Mouse (Mus musculus): ENCODE results near the gene Elk4.

Gene Elk4

DNA sequence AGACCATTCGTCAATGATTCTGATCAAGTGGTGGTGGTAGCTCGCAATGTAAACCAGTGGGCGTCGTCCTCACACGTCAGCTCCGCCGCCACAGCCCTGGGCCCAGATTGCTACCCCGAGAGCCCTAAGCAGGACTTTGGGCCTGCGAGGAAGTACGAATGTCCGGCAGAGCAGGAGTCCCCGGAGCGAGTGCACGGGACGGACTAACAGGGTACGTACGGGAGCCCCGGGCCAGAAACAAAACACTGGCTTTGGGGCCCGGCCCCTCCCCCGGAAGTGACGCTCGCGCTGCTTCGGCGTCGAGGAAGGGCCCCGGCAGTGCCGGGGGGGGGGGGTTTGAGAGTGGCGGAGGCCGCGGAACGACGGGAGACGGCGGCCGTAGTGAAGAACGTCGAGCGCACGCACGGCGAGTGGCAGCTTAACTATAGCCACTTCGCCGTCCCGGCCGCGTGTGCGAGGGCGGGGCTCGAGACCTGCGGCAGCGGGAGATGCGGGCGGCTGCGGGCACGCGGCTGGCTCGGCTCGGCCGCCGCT, at the start of gene Elk4:
TSS of gene Elk4 (plus strand) at position 326 of the 534 bp plus-strand sequence.
- DNase-seq (ENCODE audit: extremely low read depth, insufficient read length, low spot score), result peak; percentile 94

DNA sequence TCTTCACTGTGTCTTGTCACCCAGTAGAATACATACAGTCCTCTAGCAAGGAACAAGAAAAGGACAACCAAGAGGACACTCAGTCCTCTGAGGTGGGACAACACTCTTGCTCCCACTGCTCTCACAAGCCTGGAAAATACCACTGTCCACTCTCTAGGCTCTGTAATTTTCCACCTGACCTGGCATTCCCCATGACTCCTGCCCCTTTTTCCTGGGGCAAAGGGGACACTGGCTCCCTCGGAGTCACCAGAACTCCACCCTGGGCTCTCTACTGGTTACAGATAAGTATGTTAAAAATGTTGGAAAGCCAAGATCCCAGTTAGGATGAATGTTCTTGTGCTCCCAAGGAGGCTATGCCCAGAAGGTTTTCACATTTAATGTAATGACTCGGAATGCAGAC, 46.4 kb upstream of the Elk4 start:
- DNase-seq (ENCODE audit: extremely low read depth, insufficient read length, low spot score), result no peak

DNA sequence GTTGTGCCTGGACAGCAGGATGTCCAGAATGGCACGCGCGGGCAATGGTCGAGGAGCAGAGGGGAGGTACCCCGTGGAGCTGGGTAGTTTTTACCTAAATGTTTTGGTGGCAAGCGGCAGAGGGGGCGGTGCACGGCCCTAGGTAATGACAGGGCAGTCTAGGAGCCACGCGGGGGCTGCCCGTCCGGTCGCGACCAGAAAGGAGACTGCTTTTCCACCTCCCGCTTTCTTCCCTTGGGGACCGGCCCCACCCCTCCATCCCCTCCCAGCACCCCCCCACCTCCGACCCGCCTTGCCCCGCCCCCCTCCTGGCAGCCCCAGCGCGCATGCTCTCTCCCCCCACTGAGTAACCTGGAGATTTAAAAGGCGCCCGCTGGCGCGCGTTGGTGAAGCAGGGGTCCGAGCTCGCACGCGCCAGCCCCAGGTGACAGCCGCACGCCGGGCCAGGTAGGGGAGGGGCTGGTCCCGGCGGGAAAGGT, 44.8 kb upstream of the Elk4 start, which contains the start of gene Slc45a3:
TSS of gene Slc45a3 (plus strand) at position 362 of the 479 bp plus-strand sequence.
- no peak for DNase-seq (ENCODE audit: extremely low read depth, insufficient read length, low spot score)

DNA sequence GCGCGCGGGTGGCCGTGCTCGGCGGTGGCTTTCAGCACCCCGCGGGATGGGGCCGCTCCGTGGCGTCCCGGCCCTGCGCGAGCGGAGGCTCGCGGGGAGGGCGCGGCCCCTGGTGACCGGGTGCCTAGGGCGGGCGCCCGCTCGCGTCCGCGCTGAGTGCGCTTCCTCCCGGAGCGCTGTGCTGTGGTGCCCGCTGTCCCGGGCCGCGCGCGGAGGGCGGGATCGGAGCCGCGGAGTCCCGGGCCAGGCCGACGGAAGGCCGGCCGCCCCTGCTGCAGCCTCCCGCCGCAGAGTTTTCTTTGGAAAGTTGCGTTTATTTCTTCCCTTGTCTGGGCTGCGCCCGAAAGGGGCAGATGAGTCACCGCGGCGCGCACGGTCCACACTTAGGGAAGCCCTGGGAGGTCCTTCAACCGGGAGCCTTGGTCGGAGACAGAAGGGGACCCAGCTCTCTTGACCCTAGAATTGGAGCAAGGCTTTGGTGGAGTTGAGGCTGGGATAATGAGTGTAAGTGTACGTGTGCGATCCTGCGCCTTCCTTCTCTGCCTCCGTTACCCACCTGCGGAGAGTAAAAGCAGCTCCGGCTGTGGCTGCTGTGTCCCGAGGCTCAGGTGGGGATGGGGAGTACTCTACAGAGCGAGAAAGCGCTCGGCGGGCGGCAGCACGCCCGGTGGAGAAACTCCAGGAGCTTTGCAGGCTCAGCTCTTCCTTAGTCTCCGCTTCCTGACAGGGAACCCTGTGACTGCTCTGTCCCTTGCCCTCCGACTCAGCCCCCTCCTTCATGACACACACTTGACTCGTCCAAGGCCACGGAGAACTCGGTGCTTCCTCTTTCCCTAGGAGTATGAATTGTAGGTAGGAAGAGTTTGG, 44.1 kb upstream of the Elk4 start:
- no peak for DNase-seq (ENCODE audit: extremely low read depth, insufficient read length, low spot score)

DNA sequence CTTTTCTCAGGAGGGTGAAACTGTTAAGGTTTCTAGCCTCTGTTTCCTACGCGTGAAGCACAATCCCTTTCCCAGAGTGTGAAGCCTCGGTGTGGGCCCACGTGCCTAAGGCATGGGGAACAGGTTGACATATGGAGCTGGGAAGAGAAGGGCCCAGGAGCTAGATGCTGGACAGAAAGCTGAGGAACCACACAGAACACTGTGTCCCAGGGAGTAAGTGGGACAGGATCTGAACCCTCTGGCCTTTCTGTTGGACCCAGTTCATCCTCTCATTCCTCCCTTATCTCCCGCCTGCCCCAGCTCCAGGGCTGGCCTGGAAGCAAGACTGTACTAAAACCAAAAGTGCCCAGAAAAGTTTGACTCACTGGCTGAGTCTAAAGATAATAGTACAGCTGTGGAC, 43.3 kb upstream of the Elk4 start:
- DNase-seq (ENCODE audit: extremely low read depth, insufficient read length, low spot score), result no peak

DNA sequence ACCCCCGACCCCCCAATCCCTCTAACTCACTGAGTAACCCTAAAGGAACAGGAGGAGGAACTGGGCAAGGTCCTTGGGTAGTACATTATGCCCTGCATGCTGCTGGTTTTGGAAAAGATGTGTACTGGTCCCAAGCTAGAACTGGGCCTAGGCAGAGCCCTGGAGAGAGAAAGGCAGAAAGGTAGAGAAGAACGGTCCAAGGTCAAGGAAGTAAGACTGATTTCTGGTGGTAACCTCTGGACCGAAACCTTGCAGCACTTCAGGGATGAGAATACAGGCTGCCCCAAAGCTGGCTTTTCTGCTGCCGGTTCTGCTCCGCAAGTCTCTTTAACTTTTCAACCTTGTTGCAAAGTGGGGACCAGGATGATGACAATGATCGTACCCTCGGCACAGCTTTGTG, 42.8 kb upstream of the Elk4 start:
- DNase-seq (ENCODE audit: extremely low read depth, insufficient read length, low spot score), result no peak

DNA sequence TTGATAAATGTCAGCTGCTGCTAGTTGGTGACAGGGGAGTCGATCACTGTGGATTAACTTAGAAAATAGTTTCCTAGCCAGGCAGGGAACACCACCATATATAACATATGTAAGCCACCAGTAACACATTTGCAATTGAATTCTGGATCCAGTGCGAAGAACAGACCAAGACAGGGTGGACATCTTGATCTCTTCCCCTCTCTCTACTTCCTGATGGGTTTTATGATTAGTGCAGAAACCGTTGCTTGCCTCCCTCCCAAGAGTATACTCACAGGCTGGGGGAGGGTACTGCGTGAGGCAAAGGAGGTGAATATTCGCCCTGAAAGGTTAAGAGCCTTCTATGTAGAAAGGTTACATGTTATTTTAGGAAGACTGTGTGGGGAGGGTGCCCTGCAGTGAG, 41.6 kb upstream of the Elk4 start:
- no peak for DNase-seq (ENCODE audit: extremely low read depth, insufficient read length, low spot score)

DNA sequence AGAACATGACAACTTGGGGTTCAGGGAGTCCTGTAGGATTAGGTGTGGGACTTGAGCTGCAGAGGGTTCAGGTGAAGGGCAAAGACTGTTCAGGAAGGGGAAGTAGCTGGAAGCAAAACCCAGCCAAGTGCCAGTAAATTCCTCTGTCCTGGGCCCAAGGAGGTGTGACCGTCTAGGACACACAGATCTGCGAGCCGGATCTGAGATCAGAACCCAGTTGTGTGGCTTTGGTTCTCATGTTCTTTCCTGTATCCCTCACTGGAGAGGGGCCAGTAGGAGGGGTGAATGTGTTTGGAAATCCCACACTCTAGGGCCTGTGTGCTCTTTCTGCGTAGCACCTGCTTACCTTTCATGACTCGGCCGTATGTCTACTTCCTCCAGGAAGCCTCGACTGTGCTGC, 40.1 kb upstream of the Elk4 start:
- DNase-seq (ENCODE audit: extremely low read depth, insufficient read length, low spot score), result no peak

DNA sequence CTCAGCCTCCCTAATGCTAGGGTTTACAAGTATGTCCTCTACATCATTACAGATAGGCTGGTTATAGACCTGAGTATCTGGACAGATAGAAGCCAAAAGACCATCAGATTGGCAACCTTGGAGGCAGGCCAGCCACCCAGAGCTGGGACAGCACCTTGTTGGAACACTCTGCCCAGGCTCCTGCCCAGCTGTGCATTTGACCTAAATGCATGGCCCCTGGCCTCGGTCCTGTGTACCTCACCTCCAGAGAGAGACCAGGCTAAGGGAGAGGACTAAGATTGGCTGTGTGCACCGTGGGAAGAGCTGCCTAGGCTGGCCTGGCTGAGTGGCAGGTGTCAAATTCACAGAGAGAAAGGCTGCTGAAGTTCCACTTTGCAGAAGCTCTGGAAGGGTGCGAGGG, 38.9 kb upstream of the Elk4 start:
- DNase-seq (ENCODE audit: extremely low read depth, insufficient read length, low spot score), result no peak

DNA sequence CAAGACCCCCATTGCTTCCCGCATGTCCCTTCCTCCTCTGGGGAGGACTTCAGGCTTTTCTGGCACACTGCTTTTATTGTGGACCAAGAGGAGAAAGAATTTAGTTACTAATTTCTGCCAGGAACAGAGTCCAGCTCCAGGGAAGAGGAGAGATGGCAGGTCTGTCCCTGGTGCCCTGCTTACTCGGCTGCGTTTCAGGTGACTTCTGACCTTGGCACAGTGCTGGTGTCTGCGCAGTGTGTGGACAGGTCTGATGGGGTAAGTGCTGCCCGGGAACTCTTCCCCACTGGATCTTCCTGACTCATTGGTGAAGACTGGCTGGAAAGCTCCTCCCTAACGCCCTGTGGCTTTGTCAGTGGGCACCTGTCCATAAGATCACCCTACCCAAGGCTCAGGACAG, 38.4 kb upstream of the Elk4 start:
- DNase-seq (ENCODE audit: extremely low read depth, insufficient read length, low spot score), result no peak

DNA sequence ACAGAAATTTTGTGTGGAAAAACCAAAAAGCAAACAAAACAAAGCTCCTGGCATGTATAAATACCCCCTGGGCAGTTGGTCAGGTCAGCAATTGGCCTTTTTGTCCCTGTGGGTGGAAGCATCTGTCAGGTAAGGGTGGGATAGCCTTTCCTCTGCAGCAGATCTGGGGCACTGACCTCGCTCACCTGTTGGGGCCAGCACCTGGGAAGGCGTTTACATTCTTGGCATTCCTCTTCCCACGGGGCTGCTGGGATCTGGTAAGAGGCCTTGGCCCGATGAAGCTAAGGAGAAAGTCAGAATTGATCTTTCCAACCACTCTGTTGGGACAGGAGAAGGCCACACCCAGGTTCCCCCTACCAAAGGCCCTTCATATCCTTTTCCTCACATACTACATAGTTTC, 37.6 kb upstream of the Elk4 start:
- no peak for DNase-seq (ENCODE audit: extremely low read depth, insufficient read length, low spot score)

DNA sequence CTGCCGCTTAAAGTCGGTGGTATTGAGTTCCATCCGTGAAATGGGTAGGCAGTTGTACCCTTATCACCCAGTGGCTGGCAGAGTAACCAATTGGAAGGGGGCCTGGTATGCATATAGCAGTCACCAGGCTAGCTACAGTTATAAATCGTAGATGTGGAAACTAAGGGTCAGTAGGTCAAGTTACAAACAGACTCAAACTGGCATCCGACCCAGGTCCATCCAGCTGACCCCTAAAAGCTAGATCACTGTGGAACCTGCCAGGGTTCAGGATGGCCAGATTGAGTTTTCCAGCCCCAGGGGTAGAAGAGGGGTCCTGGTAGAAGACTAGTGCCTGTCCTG, 37.1 kb upstream of the Elk4 start:
- no peak for DNase-seq (ENCODE audit: extremely low read depth, insufficient read length, low spot score)

DNA sequence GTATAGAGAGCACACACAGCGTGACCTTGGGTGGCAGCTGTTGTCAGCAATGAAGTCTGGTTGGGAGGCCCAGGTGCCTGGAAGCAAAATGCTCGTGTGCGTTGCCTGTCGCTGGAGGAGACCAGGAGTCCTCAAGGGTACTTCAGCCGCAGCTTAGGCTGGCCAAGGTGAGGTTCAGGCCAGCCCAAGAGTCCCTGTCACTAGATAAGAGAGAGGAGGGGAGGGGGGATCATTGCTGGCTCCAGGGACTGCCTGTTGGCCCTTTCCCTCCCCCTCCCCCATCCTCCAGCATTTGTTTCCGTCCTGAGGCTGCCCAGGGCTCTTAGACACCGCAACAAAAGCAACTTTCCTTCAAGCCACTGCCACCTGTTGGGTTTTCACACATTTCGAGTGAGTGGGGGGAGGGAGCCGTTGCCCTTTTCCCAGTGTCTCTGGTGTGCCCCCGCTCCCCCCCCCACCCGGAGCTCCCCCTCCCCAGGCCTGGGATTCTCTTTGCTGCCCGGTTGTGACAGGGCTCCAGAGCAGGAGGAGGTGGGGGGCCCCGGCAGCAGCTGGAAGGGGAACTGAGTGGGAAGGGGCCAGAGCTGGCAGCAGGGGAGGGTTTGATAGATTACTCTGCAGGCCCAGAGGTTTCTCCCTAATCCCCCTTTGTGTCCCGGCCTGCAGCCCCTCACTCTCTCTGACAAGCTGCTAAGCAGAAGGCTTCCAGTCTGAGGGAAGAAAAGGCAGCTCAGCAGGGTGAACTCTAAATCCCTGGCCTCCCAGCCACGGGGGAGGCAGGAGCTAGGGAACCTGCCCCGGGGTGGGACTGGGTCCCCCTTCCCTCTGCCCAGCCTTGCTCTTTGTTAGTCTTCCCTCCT, 36.5 kb upstream of the Elk4 start:
- DNase-seq (ENCODE audit: extremely low read depth, insufficient read length, low spot score), result no peak

DNA sequence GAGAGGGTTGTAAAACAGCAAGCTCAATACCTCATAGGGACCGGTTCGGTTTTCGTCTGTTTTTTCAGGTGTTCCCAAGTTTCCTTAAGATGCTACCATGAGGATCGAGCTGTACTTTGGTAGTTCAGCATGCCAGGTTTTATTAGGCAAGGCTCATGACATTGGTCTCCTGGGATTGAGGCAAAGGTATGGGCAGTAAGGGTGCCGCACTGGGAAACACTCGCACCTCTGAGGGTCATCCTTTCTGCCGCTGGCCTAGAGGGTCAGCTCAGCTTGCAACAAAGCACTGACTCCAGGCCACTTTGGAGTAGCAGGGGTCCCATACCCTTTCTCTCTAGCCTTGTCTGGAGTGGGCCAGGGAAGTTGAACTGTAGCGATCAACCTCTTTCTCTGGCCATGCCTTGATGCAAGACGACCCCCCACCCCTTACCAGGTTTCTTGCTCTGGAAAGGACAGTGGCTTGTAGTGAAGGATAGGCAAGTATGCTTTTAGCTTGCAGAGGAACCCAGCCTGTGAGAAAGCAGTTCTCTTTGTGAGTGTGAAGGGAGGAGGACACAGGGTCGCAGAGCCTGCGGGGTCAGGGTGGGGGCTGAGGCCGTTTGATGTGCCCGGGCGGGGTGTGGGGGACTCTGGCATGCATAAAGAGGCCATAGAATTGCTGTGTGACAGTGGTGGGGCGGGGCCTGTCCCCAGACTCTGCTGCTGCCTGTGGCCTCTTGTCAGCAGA, 35.5 kb upstream of the Elk4 start:
- DNase-seq (ENCODE audit: extremely low read depth, insufficient read length, low spot score), result no peak

DNA sequence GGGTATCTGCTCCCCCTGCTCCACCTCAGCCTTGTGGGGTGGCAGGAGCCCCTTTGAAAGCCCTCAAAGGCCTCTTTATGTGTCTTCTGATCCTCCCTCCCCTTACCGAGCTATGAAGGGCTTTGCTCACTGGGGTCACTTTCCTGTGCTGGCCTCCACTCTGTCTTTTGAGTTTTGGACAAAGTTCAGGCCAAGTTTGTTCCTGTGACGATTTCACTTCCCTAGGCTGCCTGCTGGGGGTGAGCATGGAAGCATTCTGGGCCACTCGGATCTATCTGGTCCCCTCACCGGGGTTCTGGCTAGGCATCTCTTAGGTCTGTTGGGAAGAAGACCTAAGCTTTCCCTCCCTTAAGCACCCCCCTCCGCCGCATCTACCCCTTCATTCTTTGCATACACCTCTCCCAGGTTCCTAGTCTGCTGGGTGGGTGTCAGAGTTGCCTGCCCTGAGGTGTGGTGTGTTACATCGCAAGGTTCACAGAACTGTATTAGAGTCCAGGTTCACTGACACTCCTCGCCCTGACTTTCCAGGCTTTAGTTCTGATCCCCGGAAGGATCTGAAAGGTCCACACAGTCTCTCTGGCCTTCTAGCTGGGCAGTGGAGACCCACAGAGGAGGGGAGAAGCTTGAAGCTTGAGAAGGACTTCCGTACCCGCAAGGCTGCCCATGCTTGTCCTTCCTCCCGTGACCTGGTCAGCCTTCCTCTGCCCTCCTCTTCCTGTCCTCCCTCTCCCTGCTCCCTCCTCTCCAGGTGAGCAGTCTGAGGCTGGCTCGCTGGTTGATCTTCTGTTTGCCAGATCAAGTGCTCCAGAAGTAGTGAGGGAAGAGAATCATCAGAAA, 34.7 kb upstream of the Elk4 start:
- no peak for DNase-seq (ENCODE audit: extremely low read depth, insufficient read length, low spot score)

DNA sequence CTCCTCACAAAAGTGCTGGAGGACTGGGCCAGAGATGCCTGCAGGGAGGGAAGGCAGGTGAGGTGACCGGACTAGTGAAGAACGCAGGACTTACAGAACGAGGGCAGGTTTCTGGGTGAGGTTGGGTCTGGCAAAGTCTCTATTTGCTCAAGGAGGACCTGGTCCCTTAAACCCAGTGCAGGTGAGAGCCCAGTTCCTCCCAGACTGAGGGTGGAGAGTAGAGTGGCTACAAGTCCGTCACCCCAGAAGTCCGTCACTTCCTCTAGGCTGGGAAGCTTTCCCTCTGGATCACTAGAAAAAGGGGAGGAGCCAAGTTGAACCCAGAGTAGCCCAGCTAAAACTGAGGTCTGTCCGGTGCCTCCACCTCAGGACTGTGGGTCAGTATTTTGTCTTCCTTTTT, 33.4 kb upstream of the Elk4 start:
- no peak for DNase-seq (ENCODE audit: extremely low read depth, insufficient read length, low spot score)

DNA sequence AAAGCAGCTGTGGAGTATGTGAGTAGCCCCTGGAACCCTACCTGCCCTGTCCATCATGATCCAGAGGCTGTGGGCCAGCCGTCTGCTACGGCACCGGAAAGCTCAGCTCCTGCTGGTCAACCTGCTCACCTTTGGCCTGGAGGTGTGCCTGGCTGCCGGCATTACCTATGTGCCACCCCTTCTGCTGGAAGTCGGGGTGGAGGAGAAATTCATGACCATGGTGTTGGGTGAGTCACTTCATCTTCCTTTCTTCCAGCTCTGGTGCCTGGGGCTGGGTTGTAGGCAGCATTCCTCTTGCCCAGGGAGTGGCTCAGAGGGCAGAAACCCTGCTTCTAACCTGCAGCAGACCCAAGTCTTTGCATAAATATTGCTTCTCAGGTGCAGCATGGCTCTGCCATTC, 30.5 kb upstream of the Elk4 start:
- DNase-seq (ENCODE audit: extremely low read depth, insufficient read length, low spot score), result no peak

DNA sequence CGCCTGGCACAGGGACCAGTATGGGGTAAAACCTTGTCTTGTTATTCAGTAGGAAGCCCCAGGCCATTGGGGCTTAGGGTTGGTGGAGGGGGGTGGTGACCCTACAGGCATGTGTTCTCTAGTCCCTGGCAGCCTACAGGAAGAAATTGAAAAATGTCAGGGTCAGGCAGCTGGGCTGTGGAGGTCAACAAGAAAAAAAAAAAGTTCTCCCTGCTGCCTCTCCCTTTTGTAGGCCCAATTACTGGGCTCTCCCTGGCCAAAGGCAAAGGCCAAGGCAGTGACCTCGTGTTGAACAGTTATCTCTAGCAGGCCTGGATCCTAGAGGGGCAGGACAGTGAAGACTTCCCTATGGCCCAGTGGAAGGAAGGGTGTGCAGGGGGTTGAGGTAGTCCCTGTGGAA, 26.9 kb upstream of the Elk4 start:
- DNase-seq (ENCODE audit: extremely low read depth, insufficient read length, low spot score), result no peak

DNA sequence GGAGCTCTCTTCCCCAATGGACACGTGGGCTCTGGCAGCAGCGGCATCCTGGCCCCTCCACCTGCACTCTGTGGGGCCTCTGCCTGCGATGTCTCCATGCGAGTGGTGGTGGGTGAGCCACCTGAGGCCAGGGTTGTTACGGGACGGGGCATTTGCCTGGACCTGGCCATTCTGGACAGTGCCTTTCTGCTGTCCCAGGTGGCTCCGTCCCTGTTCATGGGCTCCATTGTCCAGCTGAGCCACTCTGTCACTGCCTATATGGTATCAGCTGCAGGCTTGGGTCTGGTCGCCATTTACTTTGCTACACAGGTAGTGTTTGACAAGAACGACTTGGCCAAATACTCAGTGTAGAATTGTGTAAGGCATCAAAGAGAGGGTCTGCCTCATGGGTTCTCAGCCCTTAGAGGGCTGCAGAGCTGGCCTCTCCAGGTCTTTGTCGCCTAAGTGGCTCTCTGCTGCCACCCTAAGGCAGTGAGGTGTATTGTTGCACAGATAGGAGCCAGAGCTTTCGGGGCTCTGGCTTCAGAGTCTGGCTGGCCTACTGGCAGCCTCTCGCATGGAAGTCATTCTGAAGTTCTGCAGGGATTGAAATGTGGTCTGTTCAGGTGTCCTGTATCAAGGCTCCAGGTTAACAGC, 25.9 kb upstream of the Elk4 start:
- DNase-seq (ENCODE audit: extremely low read depth, insufficient read length, low spot score), result no peak

DNA sequence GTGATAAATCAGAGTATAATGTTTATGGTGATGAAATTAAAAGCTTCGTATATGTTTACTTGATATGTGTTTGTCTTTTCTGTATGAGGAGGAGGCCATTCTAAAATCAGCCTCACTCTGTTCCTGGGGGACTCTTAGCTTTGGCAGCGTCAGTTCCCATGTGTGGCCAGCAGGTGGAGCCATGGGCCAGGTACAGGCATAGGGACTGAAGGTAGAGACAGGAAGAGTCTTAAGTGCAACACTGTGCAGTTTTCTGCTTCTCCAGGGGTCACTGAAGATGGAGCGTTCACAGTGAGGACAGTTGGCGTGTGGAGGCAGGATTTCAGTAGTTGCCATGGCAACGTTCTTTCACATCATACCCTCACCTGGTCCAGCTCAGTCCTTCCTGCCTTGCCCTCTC, 24.5 kb upstream of the Elk4 start:
- DNase-seq (ENCODE audit: extremely low read depth, insufficient read length, low spot score), result peak; percentile 35
